Mouse (Mus musculus): ENCODE data around the gene Atp10a. TPM values are rescaled to one million over a fixed set of nuclear protein-coding genes. Genes with fewer than 3 reads are reported as not detected.

Atp10a gene
- polyA plus RNA-seq, 1 experiment from 2014 or later, result 1.8 TPM

DNA sequence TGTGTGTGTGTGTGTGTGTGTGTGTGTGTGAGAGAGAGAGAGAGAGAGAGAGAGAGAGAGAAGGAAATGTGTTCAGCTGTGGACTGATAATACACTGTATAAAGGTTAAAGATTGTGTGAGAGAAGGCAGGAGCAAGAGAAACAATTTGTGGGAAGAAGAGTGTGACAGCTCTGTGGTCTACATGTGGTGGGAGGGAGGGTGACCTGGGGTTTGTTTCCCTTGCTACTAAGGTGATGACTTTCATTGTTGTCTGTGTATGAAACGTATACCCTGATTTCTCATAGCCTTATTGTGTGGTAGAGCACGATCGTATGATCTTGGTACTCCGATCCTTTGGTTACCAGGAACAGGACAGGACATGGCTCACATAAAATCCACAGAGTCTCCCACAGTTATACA, 45.3 kb downstream of the Atp10a start:
- Histone ChIP-seq H3K4me1 (ENCODE audit: control insufficient read depth in 2 of 2, insufficient read depth in 2 of 2, low read length in 2 of 2) (no peaks in the 10 kb centered on the region), H3K4me3 (ENCODE audit: control insufficient read depth in 1 of 2, insufficient read depth in 1 of 2, low read depth in 1 of 2, low read length in 2 of 2) (no peak overlapping the region), H3K27me3 (ENCODE audit: control insufficient read depth, insufficient read depth, low read length) (no peaks in the 10 kb centered on the region), H3K4me2 (ENCODE audit: low read length) (no peak overlapping the region), H3K27ac (replicated peaks in 1 of 2; ENCODE audit: control insufficient read depth in 1 of 2, insufficient read depth in 1 of 2, low read depth in 2 of 2, low read length in 2 of 2) (no peak overlapping the region), H3K9me3 (ENCODE audit: control insufficient read depth, low read length) (no peaks in the 10 kb centered on the region), H3K36me3 (ENCODE audit: control insufficient read depth, insufficient read depth, low read length) (no peaks in the 10 kb centered on the region), H3K9ac (ENCODE audit: low read length) (no peak overlapping the region)
- WGBS, result 85% methylated on average over 4 of the region's 4 CpGs
- no peak for ATAC-seq (ENCODE audit: insufficient number of reproducible peaks, insufficient read depth, low FRiP score, low read depth)

- H3K36me3 ChIP-seq (ENCODE audit: control insufficient read depth, insufficient read depth, low read length), result no peaks in the 10 kb centered on the region
- ATAC-seq (ENCODE audit: insufficient number of reproducible peaks, insufficient read depth, low FRiP score, low read depth), result no peak
- H3K27me3 ChIP-seq (ENCODE audit: control insufficient read depth, insufficient read depth, low read length), result no peaks in the 10 kb centered on the region
- H3K4me3 ChIP-seq (ENCODE audit: control insufficient read depth in 1 of 2, insufficient read depth in 1 of 2, low read depth in 1 of 2, low read length in 2 of 2), result no peak overlapping the region
- no peak overlapping the region for H3K4me2 ChIP-seq (ENCODE audit: low read length)
- no peaks in the 10 kb centered on the region for H3K9me3 ChIP-seq (ENCODE audit: control insufficient read depth, low read length)
- 94% methylated on average over 3 of the region's 3 CpGs for WGBS
- no peak overlapping the region for H3K27ac ChIP-seq (replicated peaks in 1 of 2; ENCODE audit: control insufficient read depth in 1 of 2, insufficient read depth in 1 of 2, low read depth in 2 of 2, low read length in 2 of 2)
- H3K4me1 ChIP-seq (ENCODE audit: control insufficient read depth in 2 of 2, insufficient read depth in 2 of 2, low read length in 2 of 2), result no peaks in the 10 kb centered on the region
- H3K9ac ChIP-seq (ENCODE audit: low read length), result no peak overlapping the region
Observed at GRCm38 (mm10) chr7:58705158-58705557, 49.2 kb downstream of the Atp10a start.

GRCm38 (mm10) chr7:58709306-58709705, 53.3 kb downstream of the Atp10a start:
- WGBS, result 83% methylated on average over 3 of the region's 3 CpGs
- no peaks in the 10 kb centered on the region; a peak in 1 of 4 replicates for H3K4me1 ChIP-seq (ENCODE audit: control insufficient read depth in 2 of 2, insufficient read depth in 2 of 2, low read length in 2 of 2)
- H3K27me3 ChIP-seq (ENCODE audit: control insufficient read depth, insufficient read depth, low read length), result no peaks in the 10 kb centered on the region
- no peak overlapping the region for H3K4me3 ChIP-seq (ENCODE audit: control insufficient read depth in 1 of 2, insufficient read depth in 1 of 2, low read depth in 1 of 2, low read length in 2 of 2)
- no peak overlapping the region for H3K4me2 ChIP-seq (ENCODE audit: low read length)
- no peak overlapping the region for H3K9ac ChIP-seq (ENCODE audit: low read length)
- H3K27ac ChIP-seq (replicated peaks in 1 of 2; ENCODE audit: control insufficient read depth in 1 of 2, insufficient read depth in 1 of 2, low read depth in 2 of 2, low read length in 2 of 2), result no peak overlapping the region
- H3K9me3 ChIP-seq (ENCODE audit: control insufficient read depth, low read length), result no peaks in the 10 kb centered on the region
- no peaks in the 10 kb centered on the region for H3K36me3 ChIP-seq (ENCODE audit: control insufficient read depth, insufficient read depth, low read length)
- no peak for ATAC-seq (ENCODE audit: insufficient number of reproducible peaks, insufficient read depth, low FRiP score, low read depth)

DNA sequence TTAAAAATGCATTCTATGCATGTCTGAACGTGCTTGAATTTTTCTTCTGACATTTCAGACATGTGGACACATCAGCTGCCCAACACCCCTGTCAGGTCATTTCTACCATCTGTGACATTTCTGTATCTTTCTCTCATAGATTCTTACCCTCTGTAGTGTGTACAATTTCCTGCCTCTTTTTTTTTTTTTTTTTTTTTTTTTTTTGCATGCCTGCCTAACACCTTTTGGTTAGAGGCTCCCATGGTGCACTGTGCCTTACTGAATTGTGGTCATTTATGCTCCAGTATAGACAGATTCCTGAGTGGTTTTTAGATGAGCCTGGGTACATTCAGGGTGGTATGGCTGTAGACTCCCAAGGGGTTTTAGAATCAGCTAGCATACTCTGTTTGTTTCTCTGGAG, 54.3 kb downstream of the Atp10a start:
- H3K27ac ChIP-seq (replicated peaks in 1 of 2; ENCODE audit: control insufficient read depth in 1 of 2, insufficient read depth in 1 of 2, low read depth in 2 of 2, low read length in 2 of 2), result no peak overlapping the region
- no peak for ATAC-seq (ENCODE audit: insufficient number of reproducible peaks, insufficient read depth, low FRiP score, low read depth)
- H3K4me3 ChIP-seq (ENCODE audit: control insufficient read depth in 1 of 2, insufficient read depth in 1 of 2, low read depth in 1 of 2, low read length in 2 of 2), result no peak overlapping the region
- no peaks in the 10 kb centered on the region for H3K9me3 ChIP-seq (ENCODE audit: control insufficient read depth, low read length)
- no peak overlapping the region for H3K4me2 ChIP-seq (ENCODE audit: low read length)
- no peaks in the 10 kb centered on the region for H3K36me3 ChIP-seq (ENCODE audit: control insufficient read depth, insufficient read depth, low read length)
- H3K27me3 ChIP-seq (ENCODE audit: control insufficient read depth, insufficient read depth, low read length), result no peaks in the 10 kb centered on the region
- H3K4me1 ChIP-seq (ENCODE audit: control insufficient read depth in 2 of 2, insufficient read depth in 2 of 2, low read length in 2 of 2), result no peaks in the 10 kb centered on the region; a peak in 1 of 4 replicates
- 69% methylated on average over 1 of the region's 1 CpGs for WGBS
- no peak overlapping the region for H3K9ac ChIP-seq (ENCODE audit: low read length)

- Histone ChIP-seq H3K9me3 (ENCODE audit: control insufficient read depth, low read length) (no peaks in the 10 kb centered on the region), H3K27me3 (ENCODE audit: control insufficient read depth, insufficient read depth, low read length) (no peaks in the 10 kb centered on the region), H3K27ac (replicated peaks in 1 of 2; ENCODE audit: control insufficient read depth in 1 of 2, insufficient read depth in 1 of 2, low read depth in 2 of 2, low read length in 2 of 2) (no peak overlapping the region), H3K4me3 (ENCODE audit: control insufficient read depth in 1 of 2, insufficient read depth in 1 of 2, low read depth in 1 of 2, low read length in 2 of 2) (no peak overlapping the region), H3K4me2 (ENCODE audit: low read length) (no peak overlapping the region), H3K4me1 (ENCODE audit: control insufficient read depth in 2 of 2, insufficient read depth in 2 of 2, low read length in 2 of 2) (no peaks in the 10 kb centered on the region; a peak in 1 of 4 replicates), H3K36me3 (ENCODE audit: control insufficient read depth, insufficient read depth, low read length) (no peaks in the 10 kb centered on the region), H3K9ac (ENCODE audit: low read length) (no peak overlapping the region)
- WGBS, result 79% methylated on average over 7 of the region's 7 CpGs
- ATAC-seq (ENCODE audit: insufficient number of reproducible peaks, insufficient read depth, low FRiP score, low read depth), result no peak
Observed at GRCm38 (mm10) chr7:58711811-58712210, 55.8 kb downstream of the Atp10a start.

GRCm38 (mm10) chr7:58715576-58716144, 59.7 kb downstream of the Atp10a start:
- no peak overlapping the region for H3K27ac ChIP-seq (replicated peaks in 1 of 2; ENCODE audit: control insufficient read depth in 1 of 2, insufficient read depth in 1 of 2, low read depth in 2 of 2, low read length in 2 of 2)

DNA sequence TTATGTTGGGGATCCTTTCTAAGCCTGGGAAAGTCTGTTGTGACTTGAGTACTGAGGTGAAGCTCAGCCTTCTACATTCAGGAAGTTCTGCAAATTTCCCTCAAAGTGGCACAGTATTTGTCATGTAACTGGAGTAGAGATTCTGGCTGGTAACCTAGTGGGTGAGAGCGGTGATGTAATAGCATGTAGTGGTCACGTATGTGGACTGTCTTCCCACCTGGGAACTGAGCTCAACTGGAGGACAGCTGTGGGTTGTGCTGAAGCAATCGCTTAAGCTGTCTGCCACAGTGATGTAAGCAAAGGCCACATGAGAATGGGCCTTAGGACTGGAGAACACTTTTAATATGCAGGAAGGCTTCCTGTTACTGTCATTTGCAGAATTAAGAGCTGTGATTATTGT, 60.7 kb downstream of the Atp10a start:
- Histone ChIP-seq H3K4me3 (ENCODE audit: control insufficient read depth in 1 of 2, insufficient read depth in 1 of 2, low read depth in 1 of 2, low read length in 2 of 2) (no peak overlapping the region), H3K4me1 (ENCODE audit: control insufficient read depth in 2 of 2, insufficient read depth in 2 of 2, low read length in 2 of 2) (peaks cover 0 to 3% of the 10 kb centered on the region in 2 experiments; a peak in 2 of 4 replicates), H3K27ac (replicated peaks in 1 of 2; ENCODE audit: control insufficient read depth in 1 of 2, insufficient read depth in 1 of 2, low read depth in 2 of 2, low read length in 2 of 2) (no peak overlapping the region), H3K9ac (ENCODE audit: low read length) (no peak overlapping the region), H3K36me3 (ENCODE audit: control insufficient read depth, insufficient read depth, low read length) (no peaks in the 10 kb centered on the region), H3K27me3 (ENCODE audit: control insufficient read depth, insufficient read depth, low read length) (no peaks in the 10 kb centered on the region), H3K9me3 (ENCODE audit: control insufficient read depth, low read length) (no peaks in the 10 kb centered on the region), H3K4me2 (ENCODE audit: low read length) (no peak overlapping the region)
- WGBS, result 90% methylated on average over 3 of the region's 3 CpGs
- no peak for ATAC-seq (ENCODE audit: insufficient number of reproducible peaks, insufficient read depth, low FRiP score, low read depth)

More at GRCm38 (mm10) chr7:58715576-58716144, 59.7 kb downstream of the Atp10a start:
- Histone ChIP-seq H3K27me3 (ENCODE audit: control insufficient read depth, insufficient read depth, low read length) (no peaks in the 10 kb centered on the region), H3K9me3 (ENCODE audit: control insufficient read depth, low read length) (no peaks in the 10 kb centered on the region), H3K9ac (ENCODE audit: low read length) (no peak overlapping the region), H3K4me2 (ENCODE audit: low read length) (no peak overlapping the region), H3K4me1 (ENCODE audit: control insufficient read depth in 2 of 2, insufficient read depth in 2 of 2, low read length in 2 of 2) (peaks cover 0 to 3% of the 10 kb centered on the region in 2 experiments; a peak in 2 of 4 replicates), H3K36me3 (ENCODE audit: control insufficient read depth, insufficient read depth, low read length) (no peaks in the 10 kb centered on the region), H3K4me3 (ENCODE audit: control insufficient read depth in 1 of 2, insufficient read depth in 1 of 2, low read depth in 1 of 2, low read length in 2 of 2) (no peak overlapping the region)
- no peak for ATAC-seq (ENCODE audit: insufficient number of reproducible peaks, insufficient read depth, low FRiP score, low read depth)
- 56% methylated on average over 1 of the region's 1 CpGs for WGBS

DNA sequence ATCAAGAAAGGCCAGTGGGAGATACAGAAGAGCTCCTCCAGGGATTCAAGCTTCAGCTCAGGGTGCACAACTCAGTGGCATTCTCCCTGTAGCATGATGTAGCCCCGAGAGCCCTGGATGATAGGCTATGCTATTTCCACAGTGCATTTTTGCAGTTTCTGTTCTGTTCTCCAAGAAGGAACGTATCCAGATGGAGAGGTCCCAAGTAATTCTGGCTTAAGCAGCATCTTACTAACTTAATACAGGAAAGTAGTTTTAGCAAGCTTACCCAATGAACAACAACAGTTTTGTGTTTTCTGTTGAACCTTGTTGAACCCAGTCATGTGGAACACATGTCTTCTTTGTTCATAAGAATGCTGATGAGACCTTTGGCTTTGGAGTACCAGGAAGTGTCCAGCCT, 62.6 kb downstream of the Atp10a start:
- Histone ChIP-seq H3K27ac (replicated peaks in 1 of 2; ENCODE audit: control insufficient read depth in 1 of 2, insufficient read depth in 1 of 2, low read depth in 2 of 2, low read length in 2 of 2) (no peak overlapping the region), H3K4me2 (ENCODE audit: low read length) (no peak overlapping the region), H3K9me3 (ENCODE audit: control insufficient read depth, low read length) (no peaks in the 10 kb centered on the region), H3K4me1 (ENCODE audit: control insufficient read depth in 2 of 2, insufficient read depth in 2 of 2, low read length in 2 of 2) (peaks cover 0 to 3% of the 10 kb centered on the region in 2 experiments; a peak in 2 of 4 replicates), H3K36me3 (ENCODE audit: control insufficient read depth, insufficient read depth, low read length) (no peaks in the 10 kb centered on the region), H3K4me3 (ENCODE audit: control insufficient read depth in 1 of 2, insufficient read depth in 1 of 2, low read depth in 1 of 2, low read length in 2 of 2) (no peak overlapping the region), H3K27me3 (ENCODE audit: control insufficient read depth, insufficient read depth, low read length) (no peaks in the 10 kb centered on the region), H3K9ac (ENCODE audit: low read length) (no peak overlapping the region)
- no peak for ATAC-seq (ENCODE audit: insufficient number of reproducible peaks, insufficient read depth, low FRiP score, low read depth)
- WGBS, result 77% methylated on average over 2 of the region's 2 CpGs

Measured in heart, embryonic 14.5 days (tissue).